Mouse (Mus musculus) C2C12 (cell line): Measurements from ENCODE around the gene Mdh2. TPM values are rescaled to one million over a fixed set of nuclear protein-coding genes. Genes with fewer than 3 reads are reported as not detected.
A peak's percentile ranks its signal among the peaks of the same experiment; 100 is the strongest.

Experiments used
- H3K27me3 ChIP-seq: one replicate; pipeline ENCODE4 v1.6.1; 2011; ENCODE audit not compliant: control insufficient read depth, insufficient read depth, insufficient read length
- H3K36me3 ChIP-seq: one replicate; pipeline ENCODE4 v1.6.1; 2011; ENCODE audit not compliant: control insufficient read depth, insufficient read depth
- H3K4me3 ChIP-seq: one replicate; pipeline ENCODE4 v1.5.1; 2011; ENCODE audit warnings: mild to moderate bottlenecking, control low read depth; ENCODE audit not compliant: poor library complexity, insufficient read depth, severe bottlenecking
- H3K79me2 ChIP-seq: one replicate; pipeline ENCODE4 v1.6.1; 2011; ENCODE audit not compliant: control insufficient read depth, insufficient read depth
- H3K79me3 ChIP-seq: one replicate; pipeline ENCODE4 v1.6.1; 2011; ENCODE audit warnings: low read depth, control low read depth
- H3ac ChIP-seq: one replicate; pipeline ENCODE3; 2011; ENCODE audit warnings: low read depth; ENCODE audit not compliant: control insufficient read depth, insufficient read length
- CEBPB ChIP-seq: IDR thresholded peaks from one replicate; pipeline ENCODE4 v1.6.1; 2011; ENCODE audit warnings: low read depth, mild to moderate bottlenecking, control low read depth, moderate library complexity
- CTCF ChIP-seq: IDR thresholded peaks from one replicate; pipeline ENCODE4 v1.5.1; 2011; ENCODE audit not compliant: control insufficient read depth, insufficient read depth, insufficient read length
- FOSL1 ChIP-seq: IDR thresholded peaks from one replicate; pipeline ENCODE4 v1.8.0; 2011; ENCODE audit warnings: mild to moderate bottlenecking, low read length; ENCODE audit not compliant: poor library complexity, insufficient read depth, severe bottlenecking
- MAX ChIP-seq: IDR thresholded peaks from one replicate; pipeline ENCODE4 v1.6.1; 2011; ENCODE audit warnings: mild to moderate bottlenecking, control low read depth
- MYOD1 ChIP-seq: IDR thresholded peaks from one replicate; pipeline ENCODE4 v1.6.1; 2011; ENCODE audit warnings: low read depth; ENCODE audit not compliant: control insufficient read depth, insufficient read length
- MYOG ChIP-seq: IDR thresholded peaks from one replicate; pipeline ENCODE4 v1.6.1; 2011; ENCODE audit not compliant: control insufficient read depth, insufficient read length; ENCODE audit errors: extremely low read depth
- USF1 ChIP-seq: IDR thresholded peaks from one replicate; pipeline ENCODE4 v1.6.1; 2011; ENCODE audit warnings: low read depth, mild to moderate bottlenecking, control low read depth, moderate library complexity
- polyA plus RNA-seq: library from polyadenylated mRNA; unstranded; fragments of >200 nt; fragmentation: generic; extraction: Trizol; gene quantifications from one replicate; pipeline ENCODE4 v1.2.1, GENCODE M21; 2012; ENCODE audit warnings: missing spikeins

The Mdh2 gene
- polyA plus RNA-seq, 1 experiment, result 700 TPM

- H3K79me2 ChIP-seq, result peaks cover 46% of the 10 kb centered on the region
- peaks cover 41% of the 10 kb centered on the region for H3K79me3 ChIP-seq
- peak within 1 kb of the TSS; percentile 97 for H3K4me3 ChIP-seq
- H3K27me3 ChIP-seq, result no peaks in the 10 kb centered on the region
- H3ac ChIP-seq, result peak within 1 kb of the TSS; percentile 87
- TF ChIP-seq MYOG (no peak), MAX (no peak), CTCF (no peak)
- peaks cover 15% of the 10 kb centered on the region for H3K36me3 ChIP-seq
Observed at GRCm38 (mm10) chr5:135777796-135778470, 347 bp upstream of the Mdh2 start, which contains the start of gene Styxl1. Styxl1 (minus strand) TSS chr5:135778385.

DNA sequence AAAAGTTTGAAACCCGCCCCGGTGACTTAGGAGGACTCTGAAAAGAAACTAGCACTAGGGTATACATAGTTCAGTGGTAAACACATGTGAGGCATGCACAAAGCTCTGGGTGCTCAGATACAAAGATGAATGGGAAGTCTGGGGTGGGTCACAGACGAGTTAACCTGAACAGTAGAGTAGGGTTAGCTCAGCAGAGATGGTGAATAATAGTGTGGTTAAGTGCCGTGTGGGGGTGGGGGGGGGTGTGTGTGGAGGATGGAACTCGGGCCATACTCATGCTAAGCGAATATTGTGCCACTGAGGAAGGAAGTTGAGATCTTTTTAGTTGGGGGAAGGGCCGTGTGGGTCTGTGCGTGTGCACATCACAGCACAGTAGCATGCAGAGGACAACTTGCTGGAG, 2.1 kb downstream of the Mdh2 start:
- no peak overlapping the region for H3K4me3 ChIP-seq
- no peaks in the 10 kb centered on the region for H3K27me3 ChIP-seq
- no peak overlapping the region for H3ac ChIP-seq
- H3K79me3 ChIP-seq, result peaks cover 46% of the 10 kb centered on the region
- H3K79me2 ChIP-seq, result peaks cover 56% of the 10 kb centered on the region
- TF ChIP-seq CEBPB (no peak), CTCF (no peak), MAX (no peak), MYOG (no peak), USF1 (no peak), MYOD1 (no peak), FOSL1 (no peak)
- H3K36me3 ChIP-seq, result peaks cover 39% of the 10 kb centered on the region

DNA sequence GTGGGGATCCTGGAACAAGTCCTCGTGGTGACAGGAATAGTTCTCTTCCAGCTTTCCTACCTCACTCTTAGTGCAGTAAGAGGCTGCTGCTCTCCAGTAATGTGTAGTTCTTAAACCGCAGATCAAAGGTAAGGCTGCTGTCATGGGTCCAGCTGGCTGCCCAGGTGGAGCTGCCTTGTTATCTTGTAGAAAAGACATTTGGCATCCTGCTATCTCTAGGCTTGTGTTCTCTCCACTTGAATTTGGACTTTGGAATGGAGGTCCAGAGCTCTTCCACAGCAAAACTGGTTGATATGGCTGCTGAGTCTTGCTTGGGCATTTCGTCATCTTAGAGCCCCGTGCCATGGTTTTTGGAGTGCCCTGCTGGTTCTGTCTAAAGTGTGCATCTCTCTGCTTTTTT, 4.6 kb downstream of the Mdh2 start:
- H3ac ChIP-seq, result no peak overlapping the region
- peaks cover 56% of the 10 kb centered on the region for H3K79me2 ChIP-seq
- peaks cover 65% of the 10 kb centered on the region for H3K36me3 ChIP-seq
- H3K27me3 ChIP-seq, result no peaks in the 10 kb centered on the region
- H3K4me3 ChIP-seq, result no peak overlapping the region
- peaks cover 46% of the 10 kb centered on the region for H3K79me3 ChIP-seq
- TF ChIP-seq USF1 (no peak), MAX (no peak), MYOG (no peak), MYOD1 (no peak), CEBPB (no peak), CTCF (no peak), FOSL1 (no peak)

DNA sequence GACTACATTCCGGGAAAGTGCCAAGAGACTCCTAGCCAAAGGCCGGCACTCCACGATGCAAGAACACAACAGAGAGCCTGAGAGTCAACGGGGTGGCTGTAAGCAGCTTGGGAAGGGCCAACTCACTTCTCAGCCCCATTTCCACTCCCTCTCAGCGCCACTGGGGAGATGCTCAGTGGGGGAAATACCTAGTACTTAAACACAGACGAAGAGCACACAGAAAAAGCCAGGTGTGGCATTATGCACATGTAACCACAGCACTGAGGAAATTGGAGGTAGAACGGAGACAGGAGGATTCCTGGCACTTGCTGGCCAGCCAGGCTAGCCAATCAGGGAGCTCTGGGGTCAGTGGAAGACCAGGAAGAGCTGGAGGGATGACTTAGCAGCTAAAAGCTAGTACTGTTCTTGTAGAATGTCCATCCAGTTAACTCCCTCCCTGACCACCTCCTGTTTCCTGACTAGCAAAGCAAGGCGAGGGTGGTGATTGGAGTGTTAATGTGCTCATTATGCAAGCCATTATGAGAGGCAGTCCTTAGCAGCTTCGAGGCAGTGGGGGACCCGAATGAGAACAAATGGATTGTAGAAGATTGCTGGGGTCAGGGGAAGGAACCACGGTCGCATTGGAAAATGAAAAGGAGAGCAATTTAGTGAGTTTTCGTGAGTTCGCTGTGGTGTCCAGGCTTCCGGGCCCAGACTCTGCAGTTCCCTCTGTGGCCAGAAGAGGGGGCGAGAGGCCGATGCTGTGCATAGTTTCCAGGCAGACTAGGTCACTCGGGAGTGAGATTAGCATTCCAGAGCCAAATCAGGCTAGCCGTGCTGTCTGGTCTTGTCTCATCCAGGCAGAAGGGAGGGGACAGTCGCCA, 15.9 kb downstream of the Mdh2 start:
- no peak overlapping the region for H3K4me3 ChIP-seq
- no peaks in the 10 kb centered on the region for H3K79me3 ChIP-seq
- TF ChIP-seq CTCF (peak; percentile 77), MAX (no peak)
- H3K79me2 ChIP-seq, result no peaks in the 10 kb centered on the region
- H3K36me3 ChIP-seq, result peaks cover 31% of the 10 kb centered on the region
- H3ac ChIP-seq, result no peak overlapping the region
- H3K27me3 ChIP-seq, result no peaks in the 10 kb centered on the region

DNA sequence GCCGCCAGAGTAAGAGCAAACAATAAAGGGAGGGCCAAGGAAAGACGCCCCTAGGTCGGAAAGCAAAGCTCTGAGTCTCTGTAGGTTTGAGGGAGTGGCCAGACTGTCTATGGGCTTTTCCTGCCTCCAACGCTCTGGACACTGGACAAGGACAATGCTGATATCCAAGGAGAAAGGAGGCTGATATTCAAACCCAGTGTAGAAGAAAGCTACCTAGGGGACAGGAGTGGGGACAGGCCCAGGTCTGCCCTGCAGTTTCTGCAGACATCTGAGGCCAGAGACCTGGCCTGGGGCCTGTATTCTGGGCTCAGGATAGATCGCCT, 16.5 kb downstream of the Mdh2 start:
- Histone ChIP-seq H3K4me3 (no peak overlapping the region), H3K36me3 (peaks cover 25% of the 10 kb centered on the region)

DNA sequence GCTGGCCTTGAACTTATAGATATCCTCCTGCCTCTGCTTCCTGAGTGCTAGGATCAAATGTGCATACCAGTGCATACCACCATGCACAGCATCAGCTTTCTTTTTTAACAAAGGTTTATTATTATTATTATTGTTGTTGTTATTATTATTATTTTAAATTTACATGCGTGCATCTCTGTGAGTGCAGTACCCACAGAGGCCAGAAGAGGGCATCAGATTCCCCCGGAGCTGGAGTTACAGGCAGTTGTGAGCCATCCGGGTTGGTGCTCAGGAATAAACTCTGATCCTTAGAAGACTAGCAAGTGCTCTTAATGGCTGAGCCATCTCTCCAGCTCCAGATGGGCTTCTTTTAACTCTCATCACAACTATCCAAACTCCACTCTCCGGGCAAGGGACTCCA, 21.5 kb downstream of the Mdh2 start:
- Histone ChIP-seq H3ac (no peak overlapping the region), H3K36me3 (no peaks in the 10 kb centered on the region), H3K79me3 (no peaks in the 10 kb centered on the region), H3K27me3 (peaks cover 33% of the 10 kb centered on the region), H3K79me2 (no peaks in the 10 kb centered on the region), H3K4me3 (no peak overlapping the region)
- no peak for TF ChIP-seq FOSL1
- TF ChIP-seq USF1, result no peak
- no peak for TF ChIP-seq MYOD1
- TF ChIP-seq CEBPB, result no peak
- TF ChIP-seq MYOG, result no peak
- no peak for TF ChIP-seq MAX
- TF ChIP-seq CTCF, result no peak

More for the DNA sequence above, 16.5 kb downstream of the Mdh2 start:
- Histone ChIP-seq H3K27me3 (no peaks in the 10 kb centered on the region), H3K79me2 (no peaks in the 10 kb centered on the region), H3K79me3 (no peaks in the 10 kb centered on the region), H3ac (no peak overlapping the region)
- no peak for TF ChIP-seq USF1
- TF ChIP-seq CEBPB, result no peak
- TF ChIP-seq CTCF, result no peak
- no peak for TF ChIP-seq MYOG
- TF ChIP-seq MYOD1, result no peak
- no peak for TF ChIP-seq FOSL1
- no peak for TF ChIP-seq MAX
